8 mouse cellular contexts compared by ENCODE assay signal in the genomic region with DNA sequence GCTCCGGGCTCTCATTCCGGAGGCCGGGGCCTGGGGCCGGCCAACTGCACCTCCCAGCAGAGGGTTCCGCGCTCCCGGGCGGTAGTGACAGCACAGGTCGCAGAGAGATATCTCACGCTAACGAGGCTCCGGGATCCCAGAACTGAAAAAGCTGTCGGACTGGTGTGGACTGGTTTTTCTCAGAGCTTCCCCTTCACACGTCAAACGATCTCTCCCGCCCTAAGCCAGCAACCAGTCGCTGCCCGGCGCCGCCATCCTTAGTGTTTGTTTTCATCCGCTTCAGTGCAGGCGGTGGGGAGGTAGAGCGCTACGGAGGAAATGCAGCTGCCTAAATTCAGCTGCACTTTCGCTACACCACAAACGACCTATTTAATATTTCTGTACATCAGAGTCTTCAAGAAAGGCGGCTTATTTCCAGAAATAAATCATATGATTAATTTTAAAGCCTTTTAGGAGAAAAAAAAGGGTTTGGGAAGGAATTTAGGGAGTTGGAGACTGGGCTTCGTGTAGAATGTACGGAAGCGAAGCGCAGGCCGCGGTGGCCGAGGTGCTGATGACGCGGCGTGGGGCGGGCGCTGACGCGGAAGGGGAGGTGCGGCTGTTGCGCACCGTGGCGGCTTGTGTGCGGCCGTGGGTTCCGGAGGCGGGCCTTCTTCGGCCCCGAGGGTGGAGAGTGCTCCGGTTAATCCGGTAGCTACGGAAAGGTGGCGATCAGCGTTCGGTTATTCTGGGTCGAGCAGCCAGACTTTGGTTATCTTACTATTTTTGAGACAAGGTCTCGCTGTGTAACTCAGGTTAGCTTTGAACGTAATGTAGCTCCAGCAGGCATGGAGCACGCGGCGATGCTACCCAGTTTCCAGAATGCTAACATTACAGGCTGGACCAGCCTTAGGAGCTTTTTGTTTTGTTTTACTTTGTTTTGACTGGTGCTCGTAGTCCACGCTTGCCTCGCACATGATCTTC. TPM values are rescaled to one million over a fixed set of nuclear protein-coding genes. Genes with fewer than 3 reads are reported as not detected.
DNase-seq lines count a peak whose midpoint lies in the region; ATAC-seq and TF ChIP-seq lines count a peak whose summit lies in the region.

Gene Atg13 (minus strand): TSS at position 305 of the 963 bp plus-strand sequence.
Gene Harbi1 (plus strand): TSS at position 581 of the 963 bp plus-strand sequence.

- H3K9me3 ChIP-seq in forebrain, embryonic 11.5 days (ENCODE audit: control insufficient read depth, low read length) = no peaks in the 10 kb centered on the region
- no peaks in the 10 kb centered on the region for H3K9me3 ChIP-seq in heart, postnatal 0 days (replicated peaks; ENCODE audit: control insufficient read depth, low read length)
- H3K9me3 ChIP-seq in liver, embryonic 16.5 days (replicated peaks; ENCODE audit: control insufficient read depth, low read length) = no peaks in the 10 kb centered on the region
- no peaks in the 10 kb centered on the region for H3K9me3 ChIP-seq in neural tube, embryonic 13.5 days

- WGBS in forebrain, embryonic 11.5 days = under 1% methylated on average over 66 of the region's 66 CpGs
- WGBS in heart, postnatal 0 days = under 1% methylated on average over 66 of the region's 66 CpGs
- 0% methylated on average over 66 of the region's 66 CpGs for WGBS in liver, embryonic 16.5 days (ENCODE audit: insufficient replicate concordance)
- WGBS in neural tube, embryonic 13.5 days = under 1% methylated on average over 66 of the region's 66 CpGs

- peak within 1 kb of the TSS; percentile 67 for H3K9ac ChIP-seq in forebrain, embryonic 11.5 days (ENCODE audit: low read length)
- H3K9ac ChIP-seq in heart, postnatal 0 days (replicated peaks; ENCODE audit: low read depth, low read length) = peak within 1 kb of the TSS; percentile 88
- peak within 1 kb of the TSS; percentile 83 for H3K9ac ChIP-seq in liver, embryonic 16.5 days (ENCODE audit: low read depth, low read length)
- H3K9ac ChIP-seq in neural tube, embryonic 13.5 days = peak within 1 kb of the TSS; percentile 88

- H3K4me2 ChIP-seq in forebrain, embryonic 11.5 days (ENCODE audit: low read depth, low read length, severe bottlenecking) = peak within 1 kb of the TSS; percentile 66
- H3K4me2 ChIP-seq in heart, postnatal 0 days (ENCODE audit: low read depth, low read length) = peak within 1 kb of the TSS; percentile 93
- peak within 1 kb of the TSS; percentile 68 for H3K4me2 ChIP-seq in liver, embryonic 16.5 days (ENCODE audit: low read depth, low read length)
- peak within 1 kb of the TSS; percentile 95 for H3K4me2 ChIP-seq in neural tube, embryonic 13.5 days

- peak within 1 kb of the TSS; percentile 88 for H3K4me3 ChIP-seq in forebrain, embryonic 11.5 days (ENCODE audit: low read depth, low read length)
- peak within 1 kb of the TSS; percentile 99 for H3K4me3 ChIP-seq in heart, postnatal 0 days (ENCODE audit: low read depth, low read length)
- H3K4me3 ChIP-seq in liver, embryonic 16.5 days (ENCODE audit: low read depth, low read length) = peak within 1 kb of the TSS; percentile 84
- H3K4me3 ChIP-seq in neural tube, embryonic 13.5 days = peak within 1 kb of the TSS; percentile 97
- peak within 1 kb of the TSS; percentile 96 for H3K4me3 ChIP-seq in testis, adult 2 months (ENCODE audit: control insufficient read depth, low read depth, low read length)

- H3K4me1 ChIP-seq in forebrain, embryonic 11.5 days (replicated peaks; ENCODE audit: control insufficient read depth, insufficient read depth, low read length) = peaks cover 4% of the 10 kb centered on the region; the same call in 1 of the 2 replicates
- H3K4me1 ChIP-seq in heart, postnatal 0 days (ENCODE audit: control insufficient read depth, insufficient read depth) = peaks cover 8% of the 10 kb centered on the region
- peaks cover 15% of the 10 kb centered on the region for H3K4me1 ChIP-seq in liver, embryonic 16.5 days (ENCODE audit: control insufficient read depth, low read depth, low read length)
- peaks cover 32% of the 10 kb centered on the region for H3K4me1 ChIP-seq in neural tube, embryonic 13.5 days (replicated peaks)
- H3K4me1 ChIP-seq in testis, adult 2 months (ENCODE audit: control insufficient read depth, insufficient read depth, low read length) = peaks cover 3% of the 10 kb centered on the region

- peak; percentile 67 for TF ChIP-seq POLR2A in testis, adult 2 months (IDR thresholded peaks at IDR 0.05; ENCODE audit: control insufficient read depth, low read depth, low read length)

- peak; percentile 99 for ATAC-seq in forebrain, embryonic 11.5 days (replicated peaks; ENCODE audit: low FRiP score)
- peak; percentile 98 for ATAC-seq in heart, postnatal 0 days (ENCODE audit: insufficient read depth, low read depth)
- ATAC-seq in liver, embryonic 16.5 days (ENCODE audit: low read depth) = peak; percentile 99
- peak; percentile 99 for ATAC-seq in neural tube, embryonic 13.5 days (ENCODE audit: low read depth)

- H3K36me3 ChIP-seq in forebrain, embryonic 11.5 days (ENCODE audit: control insufficient read depth, insufficient read depth, low read length) = no peaks in the 10 kb centered on the region
- no peaks in the 10 kb centered on the region for H3K36me3 ChIP-seq in heart, postnatal 0 days (replicated peaks; ENCODE audit: control insufficient read depth, insufficient read depth, low read length)
- no peaks in the 10 kb centered on the region for H3K36me3 ChIP-seq in liver, embryonic 16.5 days (ENCODE audit: control insufficient read depth, insufficient read depth)
- no peaks in the 10 kb centered on the region for H3K36me3 ChIP-seq in neural tube, embryonic 13.5 days
- H3K36me3 ChIP-seq in testis, adult 2 months (ENCODE audit: control insufficient read depth, insufficient read depth, low read length) = no peaks in the 10 kb centered on the region

- DNase-seq in CD8-positive naive resting alpha-beta T cell, adult 2 months (ENCODE audit: low read depth in 2 of 2, low spot score in 2 of 2) = peak; percentile 90 to 91
- DNase-seq in c-Kit-positive CD71-negative TER-119-negative erythroid progenitor cells, embryonic 14.5 days (ENCODE audit: low read depth) = peak; percentile 78
- DNase-seq in forebrain, embryonic 11.5 days (ENCODE audit: low spot score) = peak; percentile 95
- DNase-seq in heart, postnatal 0 days (ENCODE audit: low spot score) = peak; percentile 90
- peak; percentile 95 to 96 for DNase-seq in kidney, postnatal 4 days

- 0 out of 2 replicates have a peak within 1 kb of the TSS, but pooled peaks have one; percentile 25 for H3K27ac ChIP-seq in forebrain, embryonic 11.5 days (ENCODE audit: low read depth, low read length)
- peak within 1 kb of the TSS; percentile 80 for H3K27ac ChIP-seq in heart, postnatal 0 days (ENCODE audit: low read depth)
- peak within 1 kb of the TSS; percentile 93 for H3K27ac ChIP-seq in liver, embryonic 16.5 days (ENCODE audit: low read length)
- peak within 1 kb of the TSS; percentile 73 for H3K27ac ChIP-seq in neural tube, embryonic 13.5 days (replicated peaks)
- H3K27ac ChIP-seq in testis, adult 2 months (ENCODE audit: control insufficient read depth, insufficient read depth, low read depth, low read length) = peak within 1 kb of the TSS; percentile 84

- no peaks in the 10 kb centered on the region for H3K27me3 ChIP-seq in forebrain, embryonic 11.5 days (ENCODE audit: control insufficient read depth, insufficient read depth, low read length)
- no peaks in the 10 kb centered on the region for H3K27me3 ChIP-seq in heart, postnatal 0 days (ENCODE audit: control insufficient read depth, insufficient read depth, low read length)
- H3K27me3 ChIP-seq in liver, embryonic 16.5 days (ENCODE audit: control insufficient read depth, insufficient read depth, low read depth, low read length) = no peaks in the 10 kb centered on the region
- H3K27me3 ChIP-seq in neural tube, embryonic 13.5 days = no peaks in the 10 kb centered on the region
- no peaks in the 10 kb centered on the region for H3K27me3 ChIP-seq in testis, adult 2 months (ENCODE audit: control insufficient read depth, insufficient read depth, low read length)

- TF ChIP-seq EP300 in heart, postnatal 0 days (IDR thresholded peaks at IDR 0.05; ENCODE audit: low read depth) = peak; percentile 79

- no peak for TF ChIP-seq CTCF in heart, postnatal 0 days (IDR thresholded peaks at IDR 0.05; ENCODE audit: low read depth)
- no peak for TF ChIP-seq CTCF in testis, adult 2 months (IDR thresholded peaks at IDR 0.05; ENCODE audit: control insufficient read depth, insufficient read depth, insufficient replicate concordance, low read depth, low read length)

RNA-seq across cellular contexts. Expression of gene Atg13, which starts in this region (rescaled TPM):
- 25.2 and 25.9 TPM in 2 replicates for polyA plus RNA-seq in forebrain, embryonic 11.5 days (2014; fragmentation: Nextera tagmentation; extraction: Ambion mirVana)
- total RNA-seq in heart, postnatal 0 days (2014; rRNA removed; ENCODE audit: low replicate concordance) = 18.2 and 30.6 TPM in 2 replicates
- polyA plus RNA-seq in heart, postnatal 0 days (2015; fragmentation: Nextera tagmentation; extraction: Ambion mirVana) = 19.8 and 21.2 TPM in 2 replicates
- polyA plus RNA-seq in liver, embryonic 16.5 days (2015; fragmentation: Nextera tagmentation; extraction: Ambion mirVana) = 14.6 and 16.3 TPM in 2 replicates
- polyA plus RNA-seq in neural tube, embryonic 13.5 days (2015; fragmentation: Nextera tagmentation; extraction: Ambion mirVana) = 36.0 and 36.2 TPM in 2 replicates
- 37.5 and 38.3 TPM in 2 replicates for polyA plus RNA-seq in testis, adult 2 months (2012; rRNA removed)

RNA-seq across cellular contexts. Expression of gene Harbi1, which starts in this region (rescaled TPM):
- 18.2 and 20.2 TPM in 2 replicates for polyA plus RNA-seq in forebrain, embryonic 11.5 days (2014; fragmentation: Nextera tagmentation; extraction: Ambion mirVana)
- total RNA-seq in heart, postnatal 0 days (2014; rRNA removed; ENCODE audit: low replicate concordance) = 6.3 and 27.6 TPM in 2 replicates
- 10.0 and 11.1 TPM in 2 replicates for polyA plus RNA-seq in heart, postnatal 0 days (2015; fragmentation: Nextera tagmentation; extraction: Ambion mirVana)
- polyA plus RNA-seq in liver, embryonic 16.5 days (2015; fragmentation: Nextera tagmentation; extraction: Ambion mirVana) = 7.9 and 9.1 TPM in 2 replicates
- 19.5 and 22.4 TPM in 2 replicates for polyA plus RNA-seq in neural tube, embryonic 13.5 days (2015; fragmentation: Nextera tagmentation; extraction: Ambion mirVana)
- polyA plus RNA-seq in testis, adult 2 months (2012; rRNA removed) = 3.3 and 4.0 TPM in 2 replicates

Comparison
In these comparisons a context has a peak if more than half of its experiments do, and no peak if none do; other contexts are left out.
1. Peak in every context shown above with its lines: DNase-seq, ATAC-seq, H3K4me3 ChIP-seq and H3K27ac ChIP-seq.
2. H3K27ac ChIP-seq: peak in every context shown above with its lines; median percentile 93 in liver, embryonic 16.5 days; 84 in testis, adult 2 months; 80 in heart, postnatal 0 days; 73 in neural tube, embryonic 13.5 days; 25 in forebrain, embryonic 11.5 days.